Mouse (Mus musculus) olfactory bulb, adult 2 months (tissue): ENCODE data around the gene Slc1a5.

ENCODE experiments used
- CTCF ChIP-seq: fragments of 200-500 bp; IDR thresholded peaks from 2 replicates; pipeline ENCODE4 v1.5.1; 2012; ENCODE audit warnings: low read depth, mild to moderate bottlenecking, low read length, moderate library complexity; ENCODE audit not compliant: insufficient read depth
- POLR2A ChIP-seq: fragments of 200-500 bp; IDR thresholded peaks from 2 replicates; pipeline ENCODE4 v1.6.1; 2012; ENCODE audit warnings: mild to moderate bottlenecking, low read depth, low read length, moderate library complexity; ENCODE audit not compliant: insufficient read depth

- TF ChIP-seq CTCF = no peak
- TF ChIP-seq POLR2A = no peak
Measured at GRCm38 (mm10) chr7:16845072-16845819, 64.1 kb downstream of the Slc1a5 start.
